Mouse (Mus musculus) inflammation-experienced regulatory T-cells (primary cell): ENCODE data around the gene Dhrs2. TPM values are rescaled to one million over a fixed set of nuclear protein-coding genes. Genes with fewer than 3 reads are reported as not detected.

Source experiments
- polyA plus RNA-seq, 2 experiments: library from polyadenylated mRNA; unstranded; fragments of 100-300 nt; shearing (Covaris generic); gene quantifications; one replicate each; pipeline ENCODE4 v1.2.1; 2017

Gene Dhrs2
- not detected for polyA plus RNA-seq

DNA sequence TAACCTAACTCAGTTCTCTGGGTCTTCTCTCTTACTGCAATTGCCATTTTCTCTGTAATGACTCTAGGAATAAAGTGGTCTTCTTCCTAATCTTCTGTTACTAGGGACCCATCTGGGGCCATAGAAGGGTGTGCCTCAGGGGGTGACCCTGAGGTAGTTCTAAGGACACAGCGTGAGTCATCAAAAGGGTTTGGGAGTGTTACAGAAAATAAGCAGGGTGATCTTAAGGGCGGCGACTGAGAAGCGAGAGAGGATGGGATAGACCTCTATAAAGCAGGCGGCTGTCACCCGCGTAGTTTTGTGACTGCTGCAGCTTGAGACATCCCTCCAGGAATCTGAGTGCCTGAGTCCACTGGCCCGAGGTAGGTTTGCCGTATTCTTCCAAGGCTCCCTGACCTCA, at the start of gene Dhrs2:
Gene Dhrs2 (plus strand): TSS at position 301 of the 400 bp plus-strand sequence.

Other genes starting within 250 kb of the Dhrs2 start
- gene Gm17428, start 245.1 kb upstream of the Dhrs2 start, polyA plus RNA-seq = not detected
- 1 to 10 TPM in 1 of 2 experiments, under 1 TPM in 1; 0.39 to 1.8 TPM for gene Myh7, start 227.4 kb upstream of the Dhrs2 start, polyA plus RNA-seq
- 100 to 1,000 TPM; 124 to 159 TPM for gene Ngdn, start 206.6 kb upstream of the Dhrs2 start, polyA plus RNA-seq
- 1 to 10 TPM; 5.9 to 8.6 TPM for gene Zfhx2, start 129.7 kb upstream of the Dhrs2 start, polyA plus RNA-seq
- gene Thtpa, start 127.2 kb upstream of the Dhrs2 start, polyA plus RNA-seq = 10 to 100 TPM; 11.8 to 12.9 TPM
- 100 to 1,000 TPM; 146 to 159 TPM for gene Ap1g2, start 115.4 kb upstream of the Dhrs2 start, polyA plus RNA-seq
- gene Jph4, start 105.1 kb upstream of the Dhrs2 start, polyA plus RNA-seq = 1 to 10 TPM in 1 of 2 experiments, under 1 TPM in 1; 0.14 to 2.3 TPM